Mouse (Mus musculus) neural tube, embryonic 11.5 days (tissue): ENCODE measurements around the gene Dusp14. TPM values are rescaled to one million over a fixed set of nuclear protein-coding genes. Genes with fewer than 3 reads are reported as not detected.
A peak's percentile ranks its signal among the peaks of the same experiment; 100 is the strongest.

Experiments used
- ATAC-seq: fragments of 200-750 bp; cut with Nextera tagmentation; 2 replicates; pipeline ENCODE4 v1.8.0; 2017; ENCODE audit warnings: moderate number of reproducible peaks, mild to moderate bottlenecking, moderate TSS enrichment, moderate library complexity; ENCODE audit not compliant: insufficient read depth, low FRiP score, low TSS enrichment
- DNase-seq: peaks from one replicate; pipeline ENCODE4 v3.0.0-alpha.2; 2015; ENCODE audit warnings: low spot score
- H3K27ac ChIP-seq: fragments of 300-500 bp; sonication (generic); 2 replicates; pipeline ENCODE4 v1.5.1; 2014; ENCODE audit warnings: low read depth, mild to moderate bottlenecking, low read length
- H3K27me3 ChIP-seq: fragments of 300-500 bp; sonication (generic); 2 replicates; pipeline ENCODE4 v1.6.1; 2014; ENCODE audit warnings: mild to moderate bottlenecking, low read length, mixed read lengths; ENCODE audit not compliant: control insufficient read depth, insufficient read depth
- H3K36me3 ChIP-seq: fragments of 300-500 bp; sonication (generic); 2 replicates; pipeline ENCODE4 v1.6.1; 2014; ENCODE audit warnings: mild to moderate bottlenecking, low read length, moderate library complexity, mixed read lengths; ENCODE audit not compliant: control insufficient read depth, insufficient read depth
- H3K4me1 ChIP-seq: fragments of 300-500 bp; sonication (generic); 2 replicates; pipeline ENCODE4 v1.6.1; 2014; ENCODE audit warnings: low read length, mixed read lengths; ENCODE audit not compliant: control insufficient read depth, insufficient read depth
- H3K4me2 ChIP-seq: fragments of 300-500 bp; sonication (generic); 2 replicates; pipeline ENCODE4 v1.6.1; 2014; ENCODE audit warnings: low read depth, mild to moderate bottlenecking, moderate library complexity
- H3K4me3 ChIP-seq: fragments of 300-500 bp; sonication (generic); 2 replicates; pipeline ENCODE4 v1.5.1; 2014; ENCODE audit warnings: low read depth, low read length
- H3K9ac ChIP-seq: fragments of 300-500 bp; sonication (generic); 2 replicates; pipeline ENCODE4 v1.6.1; 2014; ENCODE audit warnings: mild to moderate bottlenecking, low read length
- H3K9me3 ChIP-seq: fragments of 300-500 bp; sonication (generic); 2 replicates; pipeline ENCODE4 v1.6.1; 2016; ENCODE audit warnings: low read length; ENCODE audit not compliant: control insufficient read depth
- WGBS: fragments of 180-500 bp; shearing (Covaris S2); extraction: QIAGEN DNeasy Blood & Tissue Kit; methylation state at CpG from one replicate; pipeline ENCODE4 v1.1.7; 2014; 5-methylcytosine and 5-hydroxymethylcytosine counted together
- polyA plus RNA-seq: library from polyadenylated mRNA; unstranded; fragments of >200 nt; fragmentation: Nextera tagmentation; extraction: Ambion mirVana; gene quantifications from 2 replicates; pipeline ENCODE4 v1.2.1, GENCODE M21; 2014

Dusp14 gene
- 12.3 and 13.1 TPM in 2 replicates for polyA plus RNA-seq

DNA sequence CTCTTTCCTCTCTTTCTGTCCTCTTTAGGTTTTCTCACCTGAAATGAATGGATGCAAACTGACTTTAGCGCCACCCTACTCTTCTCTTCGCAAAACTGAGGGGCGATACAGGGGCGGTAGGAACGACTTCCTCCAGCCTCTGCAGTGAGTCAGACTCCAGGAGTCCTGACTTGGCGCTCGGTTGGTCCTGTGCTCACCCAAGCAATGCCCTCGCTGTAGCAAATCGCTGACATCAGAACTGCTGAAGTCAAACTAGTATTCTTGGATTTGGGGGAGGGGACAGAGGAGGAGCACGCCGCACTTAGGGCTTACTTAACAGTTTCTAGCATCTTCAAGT is at the start of gene Dusp14:
Gene Dusp14, minus strand, starts transcription at position 228 of the 337 bp plus-strand sequence.
- ATAC-seq (no peak), DNase-seq (no peak)
- Histone ChIP-seq H3K36me3 (no peaks in the 10 kb centered on the region), H3K27ac (no peak within 1 kb of the TSS), H3K4me2 (peak within 1 kb of the TSS; percentile 87), H3K9me3 (no peaks in the 10 kb centered on the region), H3K4me1 (peaks cover 7% of the 10 kb centered on the region; the same call in 1 of the 2 replicates), H3K9ac (peak within 1 kb of the TSS; percentile 70), H3K4me3 (peak within 1 kb of the TSS; percentile 71), H3K27me3 (peaks cover 14% of the 10 kb centered on the region)
- 14% methylated on average over 11 of the region's 11 CpGs for WGBS

- WGBS = 91% methylated on average over 4 of the region's 4 CpGs
- no peak overlapping the region for H3K4me3 ChIP-seq
Measured at GRCm38 (mm10) chr11:84117431-84117830, 48.4 kb upstream of the Dusp14 start.

DNA sequence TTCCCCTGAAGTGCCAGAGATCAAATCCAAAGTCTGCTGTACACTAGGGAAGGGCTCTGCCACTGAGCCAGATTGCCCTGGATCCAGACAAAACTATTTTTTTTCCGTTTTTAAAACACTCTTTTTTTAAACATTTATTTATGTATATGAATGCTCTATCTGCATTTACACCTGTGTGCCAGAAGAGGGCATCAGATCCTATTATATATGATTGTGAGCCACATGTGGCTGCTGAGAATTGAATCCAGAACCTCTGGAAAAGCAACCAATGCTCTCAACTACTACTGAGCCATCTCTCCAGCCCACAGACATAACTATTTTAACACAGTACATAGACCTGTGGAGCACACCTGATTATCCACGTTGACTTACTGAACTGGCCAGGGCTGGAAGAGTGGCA is 47.2 kb upstream of the Dusp14 start:
- Histone ChIP-seq H3K4me1 (no peaks in the 10 kb centered on the region), H3K4me2 (no peak overlapping the region), H3K27ac (no peak overlapping the region), H3K9ac (no peak overlapping the region), H3K4me3 (no peak overlapping the region), H3K36me3 (peaks cover 6% of the 10 kb centered on the region), H3K9me3 (no peaks in the 10 kb centered on the region), H3K27me3 (no peaks in the 10 kb centered on the region)
- ATAC-seq (no peak), DNase-seq (no peak)
- 64% methylated on average over 2 of the region's 2 CpGs for WGBS

More at GRCm38 (mm10) chr11:84117431-84117830, 48.4 kb upstream of the Dusp14 start:
- no peak overlapping the region for H3K27ac ChIP-seq
- peaks cover 6% of the 10 kb centered on the region for H3K36me3 ChIP-seq
- DNase-seq = no peak
- no peaks in the 10 kb centered on the region for H3K4me1 ChIP-seq
- ATAC-seq = no peak
- no peak overlapping the region for H3K4me2 ChIP-seq
- no peak overlapping the region for H3K9ac ChIP-seq
- H3K27me3 ChIP-seq = no peaks in the 10 kb centered on the region
- no peaks in the 10 kb centered on the region for H3K9me3 ChIP-seq

GRCm38 (mm10) chr11:84115646-84116045 is 46.6 kb upstream of the Dusp14 start:
- 88% methylated on average over 9 of the region's 9 CpGs for WGBS
- no peak overlapping the region for H3K4me3 ChIP-seq
- no peak overlapping the region for H3K4me2 ChIP-seq
- no peaks in the 10 kb centered on the region for H3K4me1 ChIP-seq
- no peak overlapping the region for H3K9ac ChIP-seq
- ATAC-seq (no peak), DNase-seq (no peak)
- peaks cover 4% of the 10 kb centered on the region for H3K36me3 ChIP-seq
- no peaks in the 10 kb centered on the region for H3K27me3 ChIP-seq
- H3K9me3 ChIP-seq = no peaks in the 10 kb centered on the region
- no peak overlapping the region for H3K27ac ChIP-seq

DNA sequence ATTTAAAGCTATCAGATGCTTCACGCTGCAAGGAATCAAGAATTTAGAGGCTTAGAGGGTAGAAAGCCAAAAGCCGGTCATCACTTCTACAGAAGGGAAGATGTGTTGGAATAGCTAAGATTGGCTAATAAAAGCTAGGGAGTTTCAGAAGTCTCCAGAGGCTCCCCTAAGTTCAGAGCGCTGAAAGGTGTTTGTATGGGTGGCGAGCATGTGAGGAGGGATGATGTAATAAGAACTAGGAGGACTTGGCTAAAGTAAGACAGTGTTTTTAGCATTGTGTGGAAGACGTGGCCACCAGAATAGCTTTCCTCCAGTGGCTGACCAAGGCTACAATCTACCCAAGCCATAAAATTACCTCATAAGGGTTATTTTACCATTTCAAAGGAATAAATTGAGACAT is 44.6 kb upstream of the Dusp14 start:
- no peaks in the 10 kb centered on the region for H3K9me3 ChIP-seq
- DNase-seq = no peak
- no peak overlapping the region for H3K4me2 ChIP-seq
- no peaks in the 10 kb centered on the region for H3K27me3 ChIP-seq
- H3K36me3 ChIP-seq = no peaks in the 10 kb centered on the region; the same call in none of the 2 replicates
- H3K4me1 ChIP-seq = no peaks in the 10 kb centered on the region
- 89% methylated on average over 5 of the region's 5 CpGs for WGBS
- H3K27ac ChIP-seq = no peak overlapping the region
- H3K9ac ChIP-seq = no peak overlapping the region
- no peak for ATAC-seq
- H3K4me3 ChIP-seq = no peak overlapping the region

DNA sequence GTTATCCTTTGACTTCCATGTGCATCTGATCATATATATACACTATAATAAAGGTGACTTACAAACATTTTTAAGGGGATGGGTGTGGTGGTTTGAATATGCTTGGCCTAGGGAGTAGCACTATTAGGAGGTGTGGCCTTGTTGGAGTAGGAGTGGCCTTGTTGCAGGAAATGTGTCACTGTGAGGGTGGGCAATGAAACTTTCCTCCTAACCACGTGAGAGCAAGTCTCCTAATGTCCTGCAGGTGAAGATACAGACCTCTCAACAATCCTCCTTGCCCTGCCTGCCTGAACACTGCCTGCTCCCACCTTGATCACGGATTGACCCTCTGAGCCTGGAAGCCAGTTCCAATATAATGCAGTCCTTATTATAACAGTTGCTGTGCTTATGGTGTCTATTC is 38.1 kb upstream of the Dusp14 start:
- DNase-seq (no peak), ATAC-seq (no peak)
- WGBS = 68% methylated on average over 2 of the region's 2 CpGs
- H3K4me2 ChIP-seq = no peak overlapping the region
- H3K27me3 ChIP-seq = no peaks in the 10 kb centered on the region
- no peak overlapping the region for H3K9ac ChIP-seq
- no peaks in the 10 kb centered on the region for H3K9me3 ChIP-seq
- H3K4me3 ChIP-seq = no peak overlapping the region
- H3K4me1 ChIP-seq = no peaks in the 10 kb centered on the region
- peaks cover 6% of the 10 kb centered on the region for H3K36me3 ChIP-seq
- H3K27ac ChIP-seq = no peak overlapping the region

- H3K9ac ChIP-seq = no peak overlapping the region
- peaks cover 6% of the 10 kb centered on the region for H3K36me3 ChIP-seq
- DNase-seq = no peak
- no peak overlapping the region for H3K4me2 ChIP-seq
- no peak overlapping the region for H3K4me3 ChIP-seq
- 90% methylated on average over 6 of the region's 6 CpGs for WGBS
- H3K27ac ChIP-seq = no peak overlapping the region
- H3K9me3 ChIP-seq = no peaks in the 10 kb centered on the region
- ATAC-seq = no peak
- no peaks in the 10 kb centered on the region for H3K4me1 ChIP-seq
- H3K27me3 ChIP-seq = no peaks in the 10 kb centered on the region
Measured at GRCm38 (mm10) chr11:84104036-84104435, 35.0 kb upstream of the Dusp14 start.

GRCm38 (mm10) chr11:84101182-84101581 is 32.1 kb upstream of the Dusp14 start:
- peaks cover 4% of the 10 kb centered on the region for H3K36me3 ChIP-seq
- no peak overlapping the region for H3K4me3 ChIP-seq
- no peaks in the 10 kb centered on the region for H3K27me3 ChIP-seq
- no peak overlapping the region for H3K27ac ChIP-seq
- H3K4me1 ChIP-seq = no peaks in the 10 kb centered on the region
- no peaks in the 10 kb centered on the region for H3K9me3 ChIP-seq
- DNase-seq (no peak), ATAC-seq (no peak)
- H3K9ac ChIP-seq = no peak overlapping the region
- no peak overlapping the region for H3K4me2 ChIP-seq

DNA sequence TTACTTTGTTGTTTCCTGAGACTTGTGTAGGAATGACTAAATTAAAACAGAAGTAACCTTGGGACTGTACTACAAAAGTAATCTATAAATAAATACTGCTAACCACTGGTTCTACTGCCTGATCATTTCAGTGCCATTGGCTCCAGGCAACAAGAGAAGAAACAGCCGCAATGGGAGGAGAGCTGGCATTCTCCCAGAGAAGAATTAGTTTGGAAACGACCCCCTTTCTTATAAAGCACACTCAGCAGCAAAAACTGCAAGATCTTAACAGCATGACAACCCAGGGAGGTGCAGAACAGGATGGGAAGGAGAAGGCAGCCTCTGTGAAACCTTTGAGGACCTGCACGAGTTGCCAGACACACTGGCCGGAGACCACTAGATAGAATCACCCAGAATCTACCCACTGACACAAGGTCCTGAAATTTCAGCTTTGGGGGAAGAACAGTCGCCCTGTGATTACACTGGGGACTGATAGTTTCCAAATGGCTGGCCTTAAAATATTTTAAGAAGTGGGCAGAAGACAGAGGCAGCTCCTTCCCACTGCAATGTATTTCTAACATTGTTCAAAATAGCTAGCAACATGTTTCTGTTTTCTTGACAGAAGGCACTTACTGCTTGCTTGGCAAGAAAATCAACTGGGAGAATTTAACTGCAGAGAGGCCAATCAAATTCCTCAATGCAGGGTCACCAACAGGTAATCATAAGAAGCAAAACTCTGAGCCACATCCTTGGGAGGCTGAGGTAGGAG is 28.4 kb upstream of the Dusp14 start:
- H3K9me3 ChIP-seq = no peaks in the 10 kb centered on the region
- H3K4me1 ChIP-seq = no peaks in the 10 kb centered on the region
- H3K4me3 ChIP-seq = no peak overlapping the region
- H3K4me2 ChIP-seq = no peak overlapping the region
- no peak overlapping the region for H3K9ac ChIP-seq
- H3K36me3 ChIP-seq = no peaks in the 10 kb centered on the region; the same call in 1 of the 2 replicates
- ATAC-seq (no peak), DNase-seq (no peak)
- no peak overlapping the region for H3K27ac ChIP-seq
- WGBS = 84% methylated on average over 5 of the region's 5 CpGs
- no peaks in the 10 kb centered on the region for H3K27me3 ChIP-seq
